Mouse (Mus musculus) hindbrain, embryonic 12.5 days (tissue): Measurements from ENCODE around the gene Ddx58. TPM values are rescaled to one million over a fixed set of nuclear protein-coding genes. Genes with fewer than 3 reads are reported as not detected.

Experiments
- ATAC-seq: fragments of 200-750 bp; cut with Nextera tagmentation; 2 replicates; pipeline ENCODE4 v1.8.0; 2017; ENCODE audit warnings: moderate TSS enrichment; ENCODE audit not compliant: low FRiP score
- H3K27ac ChIP-seq: fragments of 300-500 bp; sonication (generic); 2 replicates; pipeline ENCODE4 v1.5.1; 2016; ENCODE audit warnings: mild to moderate bottlenecking
- H3K27me3 ChIP-seq: fragments of 300-500 bp; sonication (generic); 2 replicates; pipeline ENCODE4 v1.6.1; 2016; ENCODE audit warnings: mild to moderate bottlenecking
- H3K36me3 ChIP-seq: fragments of 300-500 bp; sonication (generic); 2 replicates; pipeline ENCODE4 v1.6.1; 2016; ENCODE audit warnings: mild to moderate bottlenecking
- H3K4me1 ChIP-seq: fragments of 300-500 bp; sonication (generic); 2 replicates; pipeline ENCODE4 v1.6.1; 2016
- H3K4me2 ChIP-seq: fragments of 300-500 bp; sonication (generic); replicated peaks from 2 replicates; pipeline ENCODE4 v1.6.1; 2016; ENCODE audit warnings: mild to moderate bottlenecking
- H3K4me3 ChIP-seq: fragments of 300-500 bp; sonication (generic); 2 replicates; pipeline ENCODE4 v1.5.1; 2016; ENCODE audit warnings: mild to moderate bottlenecking
- H3K9ac ChIP-seq: fragments of 300-500 bp; sonication (generic); 2 replicates; pipeline ENCODE4 v1.6.1; 2016; ENCODE audit warnings: mild to moderate bottlenecking, moderate library complexity
- H3K9me3 ChIP-seq: fragments of 300-500 bp; sonication (generic); replicated peaks from 2 replicates; pipeline ENCODE4 v1.6.1; 2016; ENCODE audit warnings: mild to moderate bottlenecking
- WGBS: fragments of 180-500 bp; shearing (Covaris S2); methylation state at CpG from one replicate; pipeline ENCODE4 v1.1.7; 2016; 5-methylcytosine and 5-hydroxymethylcytosine counted together
- polyA plus RNA-seq: library from polyadenylated mRNA; unstranded; fragments of >200 nt; fragmentation: Nextera tagmentation; extraction: Ambion mirVana; gene quantifications from 2 replicates; pipeline ENCODE4 v1.2.1, GENCODE M21; 2016

Ddx58 gene
- polyA plus RNA-seq, 1 experiment from 2014 or later, result 7.6 TPM

GRCm38 (mm10) chr4:40227886-40228285 is 11.7 kb downstream of the Ddx58 start:
- Histone ChIP-seq H3K9me3 (no peaks in the 10 kb centered on the region), H3K27me3 (no peaks in the 10 kb centered on the region), H3K4me3 (no peak overlapping the region), H3K27ac (no peak overlapping the region), H3K36me3 (no peaks in the 10 kb centered on the region), H3K9ac (no peak overlapping the region), H3K4me1 (no peaks in the 10 kb centered on the region), H3K4me2 (no peak overlapping the region)
- 89% methylated on average over 7 of the region's 7 CpGs for WGBS
- ATAC-seq, result no peak

GRCm38 (mm10) chr4:40227131-40227530 is 12.5 kb downstream of the Ddx58 start:
- 90% methylated on average over 11 of the region's 11 CpGs for WGBS
- Histone ChIP-seq H3K4me1 (no peaks in the 10 kb centered on the region), H3K36me3 (no peaks in the 10 kb centered on the region)

GRCm38 (mm10) chr4:40226095-40226494 is 13.5 kb downstream of the Ddx58 start:
- H3K27ac ChIP-seq, result no peak overlapping the region
- no peak overlapping the region for H3K9ac ChIP-seq
- no peak overlapping the region for H3K4me3 ChIP-seq
- ATAC-seq, result no peak
- H3K36me3 ChIP-seq, result no peaks in the 10 kb centered on the region
- no peaks in the 10 kb centered on the region; the same call in 1 of the 2 replicates for H3K27me3 ChIP-seq
- H3K4me1 ChIP-seq, result no peaks in the 10 kb centered on the region
- 79% methylated on average over 5 of the region's 5 CpGs for WGBS
- H3K9me3 ChIP-seq, result no peaks in the 10 kb centered on the region
- H3K4me2 ChIP-seq, result no peak overlapping the region

More at GRCm38 (mm10) chr4:40227131-40227530, 12.5 kb downstream of the Ddx58 start:
- no peak overlapping the region for H3K4me3 ChIP-seq
- H3K9ac ChIP-seq, result no peak overlapping the region
- H3K9me3 ChIP-seq, result no peaks in the 10 kb centered on the region
- no peak overlapping the region for H3K27ac ChIP-seq
- no peaks in the 10 kb centered on the region for H3K27me3 ChIP-seq
- ATAC-seq, result no peak
- no peak overlapping the region for H3K4me2 ChIP-seq

- Histone ChIP-seq H3K9me3 (no peaks in the 10 kb centered on the region), H3K4me2 (no peak overlapping the region), H3K9ac (no peak overlapping the region), H3K27ac (no peak overlapping the region), H3K27me3 (peaks cover 2% of the 10 kb centered on the region; the same call in 1 of the 2 replicates), H3K36me3 (no peaks in the 10 kb centered on the region), H3K4me3 (no peak overlapping the region), H3K4me1 (0 out of 2 replicates have a peak, but pooled peaks cover 5% of the 10 kb centered on the region)
- 43% methylated on average over 21 of the region's 21 CpGs for WGBS
- no peak for ATAC-seq
Measured at GRCm38 (mm10) chr4:40221876-40222585, 17.6 kb downstream of the Ddx58 start.

GRCm38 (mm10) chr4:40221004-40221760 is 18.4 kb downstream of the Ddx58 start:
- H3K27me3 ChIP-seq, result peaks cover 2% of the 10 kb centered on the region; the same call in 1 of the 2 replicates

GRCm38 (mm10) chr4:40220437-40220836 is 19.2 kb downstream of the Ddx58 start:
- Histone ChIP-seq H3K4me3 (no peak overlapping the region), H3K4me1 (0 out of 2 replicates have a peak, but pooled peaks cover 5% of the 10 kb centered on the region), H3K9me3 (no peaks in the 10 kb centered on the region), H3K36me3 (no peaks in the 10 kb centered on the region), H3K27ac (no peak overlapping the region), H3K27me3 (peaks cover 2% of the 10 kb centered on the region; the same call in 1 of the 2 replicates), H3K4me2 (peak overlapping the region; percentile 19; the same call in 1 of the 2 replicates), H3K9ac (no peak overlapping the region)
- 18% methylated on average over 12 of the region's 12 CpGs for WGBS
- no peak for ATAC-seq

More at GRCm38 (mm10) chr4:40221004-40221760, 18.4 kb downstream of the Ddx58 start:
- Histone ChIP-seq H3K4me1 (0 out of 2 replicates have a peak, but pooled peaks cover 5% of the 10 kb centered on the region), H3K27ac (no peak overlapping the region), H3K4me3 (no peak overlapping the region), H3K9ac (no peak overlapping the region), H3K9me3 (no peaks in the 10 kb centered on the region), H3K36me3 (no peaks in the 10 kb centered on the region), H3K4me2 (peak overlapping the region; percentile 19; the same call in 1 of the 2 replicates)
- ATAC-seq, result no peak
- WGBS, result 33% methylated on average over 14 of the region's 14 CpGs

- Histone ChIP-seq H3K9ac (no peak overlapping the region), H3K9me3 (no peaks in the 10 kb centered on the region), H3K27me3 (peaks cover 2% of the 10 kb centered on the region; the same call in 1 of the 2 replicates), H3K36me3 (no peaks in the 10 kb centered on the region), H3K27ac (no peak overlapping the region), H3K4me1 (0 out of 2 replicates have a peak, but pooled peaks cover 5% of the 10 kb centered on the region), H3K4me3 (no peak overlapping the region), H3K4me2 (no peak overlapping the region)
- WGBS, result 74% methylated on average over 7 of the region's 7 CpGs
- ATAC-seq, result no peak
Measured at GRCm38 (mm10) chr4:40218382-40218781, 21.2 kb downstream of the Ddx58 start.

GRCm38 (mm10) chr4:40217910-40218309 is 21.7 kb downstream of the Ddx58 start:
- Histone ChIP-seq H3K4me3 (no peak overlapping the region), H3K36me3 (no peaks in the 10 kb centered on the region), H3K27ac (no peak overlapping the region), H3K9me3 (no peaks in the 10 kb centered on the region), H3K4me2 (no peak overlapping the region), H3K27me3 (peaks cover 2% of the 10 kb centered on the region; the same call in 1 of the 2 replicates), H3K9ac (no peak overlapping the region), H3K4me1 (0 out of 2 replicates have a peak, but pooled peaks cover 5% of the 10 kb centered on the region)
- WGBS, result 68% methylated on average over 3 of the region's 3 CpGs
- no peak for ATAC-seq

GRCm38 (mm10) chr4:40212177-40212576 is 27.5 kb downstream of the Ddx58 start:
- WGBS, result 95% methylated on average over 4 of the region's 6 CpGs
- Histone ChIP-seq H3K36me3 (no peaks in the 10 kb centered on the region), H3K4me2 (no peak overlapping the region), H3K9me3 (no peaks in the 10 kb centered on the region), H3K9ac (no peak overlapping the region), H3K4me3 (no peak overlapping the region), H3K4me1 (no peaks in the 10 kb centered on the region), H3K27ac (no peak overlapping the region), H3K27me3 (no peaks in the 10 kb centered on the region)
- no peak for ATAC-seq

GRCm38 (mm10) chr4:40207701-40208100 is 31.9 kb downstream of the Ddx58 start:
- no peaks in the 10 kb centered on the region for H3K4me1 ChIP-seq
- no peak overlapping the region for H3K9ac ChIP-seq
- H3K4me2 ChIP-seq, result no peak overlapping the region
- H3K27ac ChIP-seq, result no peak overlapping the region
- no peaks in the 10 kb centered on the region for H3K27me3 ChIP-seq
- no peak for ATAC-seq
- WGBS, result 65% methylated on average over 5 of the region's 5 CpGs
- H3K4me3 ChIP-seq, result no peak overlapping the region
- H3K9me3 ChIP-seq, result no peaks in the 10 kb centered on the region
- no peaks in the 10 kb centered on the region for H3K36me3 ChIP-seq

GRCm38 (mm10) chr4:40205231-40205903 is 34.3 kb downstream of the Ddx58 start:
- 94% methylated on average over 22 of the region's 22 CpGs for WGBS
- Histone ChIP-seq H3K27me3 (no peaks in the 10 kb centered on the region), H3K27ac (no peak overlapping the region), H3K4me2 (no peak overlapping the region), H3K9ac (no peak overlapping the region), H3K9me3 (no peaks in the 10 kb centered on the region), H3K4me3 (no peak overlapping the region), H3K36me3 (0 out of 2 replicates have a peak, but pooled peaks cover 7% of the 10 kb centered on the region), H3K4me1 (no peaks in the 10 kb centered on the region)
- no peak for ATAC-seq

GRCm38 (mm10) chr4:40204374-40204773 is 35.3 kb downstream of the Ddx58 start:
- no peak overlapping the region for H3K4me2 ChIP-seq
- no peak overlapping the region for H3K27ac ChIP-seq
- no peak overlapping the region for H3K4me3 ChIP-seq
- H3K36me3 ChIP-seq, result peaks cover 7% of the 10 kb centered on the region; the same call in 1 of the 2 replicates
- no peaks in the 10 kb centered on the region for H3K27me3 ChIP-seq
- 96% methylated on average over 3 of the region's 3 CpGs for WGBS
- no peaks in the 10 kb centered on the region for H3K9me3 ChIP-seq
- H3K9ac ChIP-seq, result no peak overlapping the region
- no peak for ATAC-seq
- H3K4me1 ChIP-seq, result no peaks in the 10 kb centered on the region
